Mouse (Mus musculus) thymus, postnatal 36 days (tissue): Measurements from ENCODE around the gene Msmb.
A peak's percentile ranks its signal among the peaks of the same experiment; 100 is the strongest.
"Not testable (repeated sequence)": the region's sequence is repeated elsewhere in the genome, so short reads cannot be mapped to it uniquely, and the experiment has no call there.

Source experiments
- DNase-seq, 2 experiments: peaks; one replicate each; pipeline ENCODE4 v3.0.0; 2022; ENCODE audit warnings: mixed read lengths in 2 of 2

The Msmb gene

DNA sequence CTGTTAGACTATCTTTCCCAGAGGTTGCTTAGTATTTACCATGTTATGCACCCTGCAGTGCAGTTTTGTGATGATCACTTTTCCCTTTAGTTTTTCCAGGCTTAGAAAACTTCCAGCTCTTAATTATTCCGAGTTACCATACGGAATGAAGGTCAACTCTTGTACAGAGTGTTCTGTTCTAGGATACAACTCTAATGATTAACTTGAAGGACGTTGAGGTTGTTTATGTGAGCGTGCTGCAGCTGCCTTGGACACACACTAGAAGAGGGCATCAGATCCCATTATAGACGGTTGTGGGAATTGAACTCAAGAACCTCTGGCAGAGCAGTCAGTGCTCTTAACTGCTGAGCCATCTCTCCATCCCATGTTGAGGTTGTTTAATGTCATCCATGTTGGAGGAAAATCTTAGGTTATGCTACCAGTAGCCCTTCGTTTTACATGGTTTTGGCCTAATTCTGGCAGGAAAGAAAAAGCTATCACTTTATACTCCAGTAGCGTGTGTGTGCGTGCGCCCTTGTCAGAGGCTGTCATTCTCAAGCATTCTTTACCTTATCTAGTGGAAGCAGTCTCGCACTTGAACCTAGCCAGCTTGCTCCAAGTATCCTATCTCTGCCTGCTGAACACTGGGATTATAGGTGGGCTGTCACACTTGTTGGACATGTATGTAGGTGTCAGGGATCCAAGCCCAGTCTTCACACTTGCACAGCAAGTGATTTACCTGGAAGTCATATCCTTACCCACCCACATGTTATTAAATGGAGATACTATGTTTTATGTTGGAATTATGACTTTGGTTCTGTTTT, 37.8 kb downstream of the Msmb start:
- no peak for DNase-seq

DNA sequence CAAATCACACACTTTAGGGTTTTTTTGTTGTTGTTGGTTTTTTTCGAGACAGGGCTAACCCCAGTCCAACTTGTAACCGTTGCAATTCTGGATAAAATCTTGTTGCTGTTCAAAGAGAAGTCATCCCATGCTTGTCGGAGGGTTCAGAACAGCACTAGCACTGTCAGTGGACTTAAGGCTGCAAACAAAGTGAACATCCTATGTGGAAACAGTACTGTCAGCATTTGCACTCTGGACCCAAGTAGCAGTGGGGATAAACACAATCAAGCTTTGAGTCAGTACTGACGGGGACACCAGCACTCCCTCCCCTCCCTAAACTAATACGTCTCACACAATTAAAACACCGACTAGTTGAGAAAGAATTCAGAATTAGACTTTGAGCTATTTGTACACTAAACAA, 39.0 kb downstream of the Msmb start:
- DNase-seq: no peak

DNA sequence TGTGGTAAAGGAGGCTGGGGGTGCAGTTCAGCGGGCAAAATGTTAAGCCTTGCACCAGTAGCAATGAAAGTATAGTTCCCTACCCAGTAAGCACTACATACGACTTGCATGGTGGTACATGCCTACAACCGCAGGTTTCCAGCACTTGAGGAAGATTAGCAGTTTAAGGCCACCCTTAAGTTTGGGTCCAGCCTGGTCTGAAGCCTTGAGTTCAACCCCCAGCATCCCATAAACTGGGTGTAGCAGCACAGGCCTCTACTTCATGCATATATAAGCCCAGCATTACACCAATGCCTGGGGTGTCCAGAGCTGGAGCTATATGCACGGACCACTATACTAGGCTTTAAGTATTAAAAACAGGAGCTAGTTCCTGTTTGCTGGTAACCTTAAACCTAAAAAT, 42.0 kb downstream of the Msmb start:
- DNase-seq: no peak

DNA sequence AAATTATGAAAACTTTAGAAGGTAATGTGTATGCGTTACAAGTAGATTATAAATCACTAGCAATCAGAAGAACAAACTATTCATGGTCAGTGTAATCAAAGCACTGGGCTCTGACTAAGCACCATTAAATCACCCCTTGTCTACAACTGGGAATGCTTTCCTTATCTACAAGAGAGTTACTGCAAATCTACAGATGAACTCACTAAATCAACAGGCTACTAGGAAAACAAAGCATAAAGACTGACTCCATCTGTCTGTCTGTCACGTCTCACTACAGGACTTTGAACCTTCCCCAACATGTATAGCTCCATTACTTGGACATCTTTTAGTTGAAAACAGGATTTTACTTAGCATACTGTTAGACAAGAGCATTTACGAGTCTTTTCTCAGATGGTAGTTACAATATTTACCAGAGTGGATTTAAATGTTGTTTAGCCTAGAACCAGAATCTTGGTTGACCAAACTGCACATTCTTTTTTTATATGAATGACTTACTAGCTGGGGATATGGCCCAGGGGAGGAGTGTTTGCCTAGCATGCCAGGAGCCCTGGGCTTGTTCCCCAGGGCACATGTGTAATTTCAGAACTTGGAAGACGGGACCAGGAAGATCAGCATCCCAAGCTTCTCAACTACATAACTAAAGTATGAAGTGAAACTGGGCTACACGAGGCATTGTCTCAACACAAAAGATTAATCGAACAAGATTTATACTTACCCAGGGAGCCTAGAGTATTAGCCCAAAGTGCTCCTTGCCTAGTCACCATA, 49.0 kb downstream of the Msmb start:
- DNase-seq: no peak

DNA sequence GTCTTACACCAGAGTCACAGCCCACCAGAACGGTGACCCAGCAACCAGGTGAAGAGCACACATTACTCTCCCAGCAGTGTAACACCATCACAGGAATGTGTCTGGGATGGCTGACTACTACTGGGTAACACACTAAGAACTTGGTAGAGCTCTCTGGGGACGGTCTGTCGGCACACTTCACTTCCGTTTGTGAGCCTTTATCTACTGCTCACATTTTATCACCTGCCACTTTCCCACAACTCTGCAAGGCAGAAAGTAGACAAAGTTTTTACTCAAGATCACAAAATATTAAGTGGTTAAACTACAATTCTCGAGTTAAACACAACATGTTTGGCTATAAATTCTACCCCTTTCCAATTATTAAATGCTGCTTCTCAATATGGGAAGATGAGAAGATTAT, 50.1 kb downstream of the Msmb start:
- no peak for DNase-seq

DNA sequence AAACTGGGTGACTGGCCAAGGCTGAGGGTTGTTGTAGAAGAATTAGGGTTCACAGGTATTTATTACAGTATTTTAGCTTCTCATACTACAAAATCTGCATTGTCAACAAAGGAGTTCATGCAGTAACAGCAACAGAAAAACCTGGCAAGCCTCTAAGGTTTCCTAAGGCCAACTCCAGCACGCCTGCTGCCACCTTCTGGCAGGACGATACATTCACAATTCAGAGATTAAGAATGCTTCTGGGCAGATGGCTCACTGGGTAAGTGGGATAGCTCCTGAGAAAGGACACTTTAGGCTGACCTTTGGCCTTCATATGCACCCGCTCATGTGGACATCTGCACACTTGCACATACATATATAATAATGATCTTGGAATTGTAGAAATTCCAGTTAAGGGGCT, 50.6 kb downstream of the Msmb start:
- peak; percentile 34 for DNase-seq

DNA sequence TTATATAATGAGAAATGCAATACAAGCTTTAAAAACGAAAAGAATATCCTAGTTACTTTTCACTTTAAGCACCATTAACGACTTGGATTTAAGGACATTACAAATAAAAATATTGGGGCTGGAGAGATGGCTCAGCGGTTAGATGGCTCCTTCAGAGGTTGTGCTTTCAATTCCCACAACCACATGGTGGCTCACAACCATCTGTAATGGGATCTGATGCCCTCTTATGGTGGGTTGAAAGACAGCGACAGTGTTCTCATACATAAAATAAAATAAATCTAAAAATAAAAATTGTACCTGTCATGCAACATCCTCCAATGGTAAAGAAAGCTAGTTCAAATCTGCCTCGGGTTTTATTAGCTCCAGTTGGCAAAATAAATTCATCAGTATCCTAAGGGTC, 51.7 kb downstream of the Msmb start:
- DNase-seq: not testable (repeated sequence)

DNA sequence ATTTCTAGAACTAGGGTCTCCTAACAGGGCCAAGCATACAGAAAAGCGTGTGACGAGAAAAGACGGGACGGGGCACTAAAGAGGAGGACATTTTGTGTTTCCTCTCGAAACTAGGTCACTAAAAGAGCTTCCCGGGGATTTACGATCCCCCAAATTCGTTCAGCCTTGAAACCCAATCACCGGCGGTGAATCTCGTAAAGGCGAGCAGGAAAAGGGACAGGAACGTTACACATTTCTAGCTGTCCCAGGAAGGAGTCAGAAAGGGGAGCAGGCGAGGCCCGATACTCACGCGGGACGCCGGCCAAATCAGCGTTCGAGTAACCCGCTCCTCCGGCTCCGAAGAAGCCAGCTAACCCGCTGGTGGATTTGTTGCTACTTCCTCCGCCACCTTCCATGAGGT, 59.5 kb downstream of the Msmb start:
- no peak for DNase-seq

DNA sequence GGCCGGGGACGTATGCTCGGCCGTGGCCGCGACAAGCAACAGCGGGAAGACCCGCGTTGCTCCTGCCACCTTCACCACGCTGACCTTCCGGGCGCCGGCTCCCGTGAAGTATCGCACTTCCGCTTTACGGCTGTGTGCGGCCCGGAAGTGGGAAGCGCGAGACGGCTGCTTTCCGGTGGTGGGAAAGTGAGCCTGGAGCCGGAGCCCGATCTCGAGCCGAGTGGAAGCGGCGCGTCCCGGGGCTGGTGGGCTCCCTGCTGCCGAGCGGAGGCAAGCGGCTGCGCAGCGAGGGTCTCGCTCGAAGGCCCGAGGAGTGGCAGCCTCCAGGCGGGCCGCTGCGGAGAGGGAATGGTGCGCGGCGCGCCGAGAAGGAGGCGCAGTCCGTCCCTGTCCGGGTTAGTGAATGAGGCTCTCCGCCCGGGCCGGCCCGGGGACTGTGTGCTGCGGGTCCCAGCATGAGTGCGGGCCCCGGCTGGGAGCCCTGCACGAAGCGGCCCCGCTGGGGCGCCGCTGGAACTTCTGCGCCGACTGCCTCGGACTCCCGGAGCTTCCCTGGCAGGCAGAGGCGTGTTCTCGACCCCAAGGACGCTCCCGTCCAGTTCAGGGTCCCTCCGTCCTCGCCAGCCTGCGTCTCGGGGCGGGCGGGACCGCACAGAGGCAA, 60.1 kb downstream of the Msmb start, which contains the start of the genes Timm23 and Parg:
Timm23 (minus strand) TSS at position 108 of the 661 bp plus-strand sequence.
Parg (plus strand) TSS at position 159 of the 661 bp plus-strand sequence.
- DNase-seq: peak; percentile 81 to 83
